Mouse (Mus musculus): ENCODE results near the gene Lrp2. TPM values are rescaled to one million over a fixed set of nuclear protein-coding genes. Genes with fewer than 3 reads are reported as not detected.

The Lrp2 gene
- total and polyA plus RNA-seq, 3 experiments: 0.16 TPM; not detected in 2

- no peaks in the 10 kb centered on the region for H3K9me3 ChIP-seq (replicated peaks)
- no peaks in the 10 kb centered on the region for H3K36me3 ChIP-seq (replicated peaks)
- no peak overlapping the region for H3K4me3 ChIP-seq (ENCODE audit: low read depth, low read length)
- TF ChIP-seq TAL1 (conservative IDR thresholded peaks at IDR 0.05; ENCODE audit: low read depth, low read length): no peak
- TF ChIP-seq CTCF (IDR thresholded peaks at IDR 0.05; ENCODE audit: low read depth, low read length): no peak
- no peak for TF ChIP-seq POLR2AphosphoS5 (IDR thresholded peaks at IDR 0.05; ENCODE audit: insufficient replicate concordance, low read depth, low read length)
- no peak for TF ChIP-seq GATA2 (IDR thresholded peaks at IDR 0.05; ENCODE audit: borderline replicate concordance, low read depth, low read length)
- no peak for TF ChIP-seq GATA1 (IDR thresholded peaks at IDR 0.05; ENCODE audit: borderline replicate concordance, low read length)
- no peak for DNase-seq (ENCODE audit: low spot score)
- H3K4me1 ChIP-seq (ENCODE audit: insufficient read depth, low read depth, low read length): no peaks in the 10 kb centered on the region
- no peak for ATAC-seq (ENCODE audit: extremely low read depth, insufficient number of reproducible peaks, low FRiP score, poor library complexity, severe bottlenecking)
- peaks cover 4% of the 10 kb centered on the region for H3K27me3 ChIP-seq (ENCODE audit: insufficient read depth, low read length)
Measured at GRCm38 (mm10) chr2:69426081-69426480, 159.8 kb downstream of the Lrp2 start.

GRCm38 (mm10) chr2:69424829-69425228 lies 161.0 kb downstream of the Lrp2 start:
- no peaks in the 10 kb centered on the region for H3K9me3 ChIP-seq (replicated peaks)
- no peak overlapping the region for H3K4me3 ChIP-seq (ENCODE audit: low read depth, low read length)
- no peak for TF ChIP-seq CTCF (IDR thresholded peaks at IDR 0.05; ENCODE audit: low read depth, low read length)
- TF ChIP-seq GATA2 (IDR thresholded peaks at IDR 0.05; ENCODE audit: borderline replicate concordance, low read depth, low read length): no peak
- TF ChIP-seq GATA1 (IDR thresholded peaks at IDR 0.05; ENCODE audit: borderline replicate concordance, low read length): no peak
- TF ChIP-seq TAL1 (conservative IDR thresholded peaks at IDR 0.05; ENCODE audit: low read depth, low read length): no peak
- TF ChIP-seq POLR2AphosphoS5 (IDR thresholded peaks at IDR 0.05; ENCODE audit: insufficient replicate concordance, low read depth, low read length): no peak
- no peaks in the 10 kb centered on the region for H3K36me3 ChIP-seq (replicated peaks)
- peaks cover 2% of the 10 kb centered on the region for H3K27me3 ChIP-seq (ENCODE audit: insufficient read depth, low read length)
- DNase-seq (ENCODE audit: low spot score): no peak
- H3K4me1 ChIP-seq (ENCODE audit: insufficient read depth, low read depth, low read length): no peaks in the 10 kb centered on the region
- no peak for ATAC-seq (ENCODE audit: extremely low read depth, insufficient number of reproducible peaks, low FRiP score, poor library complexity, severe bottlenecking)

- Histone ChIP-seq H3K4me3 (ENCODE audit: low read depth, low read length) (no peak overlapping the region), H3K9me3 (replicated peaks) (no peaks in the 10 kb centered on the region), H3K27me3 (ENCODE audit: insufficient read depth, low read length) (0 out of 2 replicates have a peak, but pooled peaks cover 4% of the 10 kb centered on the region), H3K36me3 (replicated peaks) (no peaks in the 10 kb centered on the region), H3K4me1 (ENCODE audit: insufficient read depth, low read depth, low read length) (no peaks in the 10 kb centered on the region)
- ATAC-seq (ENCODE audit: extremely low read depth, insufficient number of reproducible peaks, low FRiP score, poor library complexity, severe bottlenecking) (no peak), DNase-seq (ENCODE audit: low spot score) (no peak)
- TF ChIP-seq GATA2 (IDR thresholded peaks at IDR 0.05; ENCODE audit: borderline replicate concordance, low read depth, low read length) (no peak), TAL1 (conservative IDR thresholded peaks at IDR 0.05; ENCODE audit: low read depth, low read length) (no peak), CTCF (IDR thresholded peaks at IDR 0.05; ENCODE audit: low read depth, low read length) (no peak), POLR2AphosphoS5 (IDR thresholded peaks at IDR 0.05; ENCODE audit: insufficient replicate concordance, low read depth, low read length) (no peak), GATA1 (IDR thresholded peaks at IDR 0.05; ENCODE audit: borderline replicate concordance, low read length) (no peak)
Measured at GRCm38 (mm10) chr2:69418294-69418881, 167.5 kb downstream of the Lrp2 start.

- H3K4me1 ChIP-seq (ENCODE audit: insufficient read depth, low read depth, low read length): no peaks in the 10 kb centered on the region
- 0 out of 2 replicates have a peak, but pooled peaks cover 2% of the 10 kb centered on the region for H3K27me3 ChIP-seq (ENCODE audit: insufficient read depth, low read length)
- DNase-seq (ENCODE audit: low spot score) (no peak), ATAC-seq (ENCODE audit: extremely low read depth, insufficient number of reproducible peaks, low FRiP score, poor library complexity, severe bottlenecking) (no peak)
- no peaks in the 10 kb centered on the region for H3K36me3 ChIP-seq (replicated peaks)
- no peak overlapping the region for H3K4me3 ChIP-seq (ENCODE audit: low read depth, low read length)
- no peaks in the 10 kb centered on the region for H3K9me3 ChIP-seq (replicated peaks)
- no peak for TF ChIP-seq TAL1 (conservative IDR thresholded peaks at IDR 0.05; ENCODE audit: low read depth, low read length)
Measured at GRCm38 (mm10) chr2:69415070-69415469, 170.8 kb downstream of the Lrp2 start.

GRCm38 (mm10) chr2:69414539-69414938 lies 171.3 kb downstream of the Lrp2 start:
- Histone ChIP-seq H3K36me3 (replicated peaks) (no peaks in the 10 kb centered on the region), H3K4me3 (ENCODE audit: low read depth, low read length) (no peak overlapping the region), H3K4me1 (ENCODE audit: insufficient read depth, low read depth, low read length) (no peaks in the 10 kb centered on the region), H3K27me3 (ENCODE audit: insufficient read depth, low read length) (0 out of 2 replicates have a peak, but pooled peaks cover 2% of the 10 kb centered on the region), H3K9me3 (replicated peaks) (no peaks in the 10 kb centered on the region)
- DNase-seq (ENCODE audit: low spot score) (no peak), ATAC-seq (ENCODE audit: extremely low read depth, insufficient number of reproducible peaks, low FRiP score, poor library complexity, severe bottlenecking) (no peak; the same call in 1 of the 2 replicates)
- no peak for TF ChIP-seq GATA1 (IDR thresholded peaks at IDR 0.05; ENCODE audit: borderline replicate concordance, low read length)
- TF ChIP-seq POLR2AphosphoS5 (IDR thresholded peaks at IDR 0.05; ENCODE audit: insufficient replicate concordance, low read depth, low read length): no peak
- no peak for TF ChIP-seq TAL1 (conservative IDR thresholded peaks at IDR 0.05; ENCODE audit: low read depth, low read length)
- no peak for TF ChIP-seq CTCF (IDR thresholded peaks at IDR 0.05; ENCODE audit: low read depth, low read length)
- no peak for TF ChIP-seq GATA2 (IDR thresholded peaks at IDR 0.05; ENCODE audit: borderline replicate concordance, low read depth, low read length)

GRCm38 (mm10) chr2:69405692-69406091 lies 180.2 kb downstream of the Lrp2 start:
- TF ChIP-seq GATA1 (IDR thresholded peaks at IDR 0.05; ENCODE audit: borderline replicate concordance, low read length) (no peak), TAL1 (conservative IDR thresholded peaks at IDR 0.05; ENCODE audit: low read depth, low read length) (no peak)
- H3K9me3 ChIP-seq (replicated peaks): no peaks in the 10 kb centered on the region
- no peaks in the 10 kb centered on the region for H3K4me1 ChIP-seq (ENCODE audit: insufficient read depth, low read depth, low read length)
- DNase-seq (ENCODE audit: low spot score) (no peak), ATAC-seq (ENCODE audit: extremely low read depth, insufficient number of reproducible peaks, low FRiP score, poor library complexity, severe bottlenecking) (no peak)
- no peaks in the 10 kb centered on the region for H3K36me3 ChIP-seq (replicated peaks)
- H3K27me3 ChIP-seq (ENCODE audit: insufficient read depth, low read length): no peaks in the 10 kb centered on the region
- H3K4me3 ChIP-seq (ENCODE audit: low read depth, low read length): no peak overlapping the region

GRCm38 (mm10) chr2:69402309-69402708 lies 183.6 kb downstream of the Lrp2 start:
- ATAC-seq (ENCODE audit: extremely low read depth, insufficient number of reproducible peaks, low FRiP score, poor library complexity, severe bottlenecking): no peak
- TF ChIP-seq TAL1 (conservative IDR thresholded peaks at IDR 0.05; ENCODE audit: low read depth, low read length) (no peak), CTCF (IDR thresholded peaks at IDR 0.05; ENCODE audit: low read depth, low read length) (no peak), GATA1 (IDR thresholded peaks at IDR 0.05; ENCODE audit: borderline replicate concordance, low read length) (no peak), POLR2AphosphoS5 (IDR thresholded peaks at IDR 0.05; ENCODE audit: insufficient replicate concordance, low read depth, low read length) (no peak), GATA2 (IDR thresholded peaks at IDR 0.05; ENCODE audit: borderline replicate concordance, low read depth, low read length) (no peak)
- H3K9me3 ChIP-seq (replicated peaks): no peaks in the 10 kb centered on the region
- no peaks in the 10 kb centered on the region for H3K27me3 ChIP-seq (ENCODE audit: insufficient read depth, low read length)
- DNase-seq (ENCODE audit: low spot score): no peak
- no peaks in the 10 kb centered on the region for H3K36me3 ChIP-seq (replicated peaks)
- no peaks in the 10 kb centered on the region for H3K4me1 ChIP-seq (ENCODE audit: insufficient read depth, low read depth, low read length)
- H3K4me3 ChIP-seq (ENCODE audit: low read depth, low read length): no peak overlapping the region
